Mouse (Mus musculus) cerebellum, adult 18-20 months (tissue): ENCODE results near the gene Gimap4.

Experiments used
- DNase-seq, 2 experiments: peaks; one replicate each; pipeline ENCODE4 v3.0.0; 2021

The Gimap4 gene

GRCm38 (mm10) chr6:48704146-48704545 lies 19.8 kb downstream of the Gimap4 start:
- no peak for DNase-seq

- DNase-seq, result no peak
Measured at GRCm38 (mm10) chr6:48706130-48706529, 21.8 kb downstream of the Gimap4 start.

DNA sequence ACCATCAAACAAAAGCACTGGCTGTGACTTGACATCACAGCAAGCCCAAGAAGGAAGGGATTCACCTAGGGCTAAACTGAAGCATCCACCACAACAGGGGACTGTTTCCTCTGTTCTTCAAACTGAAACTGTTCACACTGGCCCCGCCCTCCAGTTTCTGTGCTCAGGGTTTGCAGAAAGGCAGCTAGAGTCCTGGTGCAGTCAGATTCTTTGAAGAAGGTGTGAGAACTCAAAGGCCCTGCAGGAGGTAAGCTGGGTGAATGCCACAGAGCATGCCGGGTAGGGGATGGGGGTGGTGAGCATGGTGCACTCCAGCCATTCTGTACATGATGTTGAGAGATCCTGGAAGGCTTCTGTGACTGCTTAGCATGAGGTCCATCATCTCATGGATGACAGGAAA lies 34.1 kb downstream of the Gimap4 start, which contains the start of the genes Gm28053 and Gimap7:
Gene Gm28053 (plus strand): TSS at position 153 of the 400 bp plus-strand sequence.
Gene Gimap7 (plus strand): TSS at position 167 of the 400 bp plus-strand sequence.
- DNase-seq, result no peak

DNA sequence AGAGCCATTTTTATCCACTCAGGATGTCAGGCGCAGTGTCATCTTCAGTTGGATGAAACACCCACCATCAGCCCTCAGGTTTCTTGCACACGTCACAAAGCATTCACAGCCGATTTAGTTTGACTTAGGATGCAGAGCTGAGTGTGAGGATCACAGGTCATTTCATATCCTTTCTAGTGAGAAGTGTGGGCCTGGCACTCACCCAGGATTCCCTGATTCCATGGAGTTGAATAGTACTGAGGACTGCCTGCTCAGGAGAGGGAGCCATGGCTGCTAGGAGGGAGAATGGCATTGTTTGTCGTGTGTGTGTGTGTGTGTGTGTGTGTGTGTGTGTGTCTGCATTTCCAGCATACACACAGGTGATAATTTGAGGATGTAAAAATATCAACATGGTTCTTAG lies 36.0 kb downstream of the Gimap4 start:
- DNase-seq, result no peak

DNA sequence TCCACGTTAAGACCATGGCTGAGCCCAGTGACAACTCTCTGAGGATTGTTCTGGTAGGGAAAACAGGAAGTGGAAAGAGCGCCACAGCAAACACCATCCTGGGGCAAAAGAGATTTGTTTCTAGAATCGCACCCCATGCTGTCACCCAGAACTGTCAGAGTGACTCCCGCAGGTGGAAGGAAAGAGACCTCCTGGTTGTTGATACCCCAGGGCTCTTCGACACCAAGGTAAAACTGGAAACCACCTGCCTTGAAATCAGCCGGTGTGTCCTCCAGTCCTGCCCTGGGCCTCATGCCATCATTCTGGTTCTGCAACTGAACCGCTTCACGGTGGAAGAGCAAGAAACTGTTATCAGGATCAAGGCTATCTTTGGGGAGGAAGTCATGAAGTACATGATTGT lies 39.1 kb downstream of the Gimap4 start:
- DNase-seq, result no peak

- DNase-seq, result no peak
Measured at GRCm38 (mm10) chr6:48725476-48725875, 41.1 kb downstream of the Gimap4 start.

DNA sequence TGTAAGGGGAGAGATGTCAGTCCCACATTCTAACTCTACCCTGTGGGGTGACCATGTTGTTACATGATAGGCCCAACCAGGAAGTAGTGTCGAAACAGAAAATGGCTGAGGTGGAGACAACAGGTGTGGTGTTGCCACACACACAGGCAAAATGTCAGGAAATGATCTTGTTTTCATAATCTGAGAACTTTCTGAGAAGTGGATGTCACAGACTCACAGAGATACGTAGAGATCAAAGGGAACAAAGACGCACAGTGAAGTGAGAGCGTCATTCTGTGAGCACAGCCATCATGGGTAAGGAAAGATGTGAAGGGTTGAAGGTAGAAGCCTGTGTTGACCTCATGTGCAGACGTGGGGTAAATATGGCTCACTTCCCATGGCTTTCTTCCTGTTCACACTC lies 43.4 kb downstream of the Gimap4 start:
- DNase-seq, result no peak

GRCm38 (mm10) chr6:48732864-48733304 lies 48.5 kb downstream of the Gimap4 start:
- no peak for DNase-seq

- no peak for DNase-seq
Measured at GRCm38 (mm10) chr6:48733660-48734059, 49.3 kb downstream of the Gimap4 start.

GRCm38 (mm10) chr6:48737053-48737452 lies 52.7 kb downstream of the Gimap4 start:
- DNase-seq, result no peak

GRCm38 (mm10) chr6:48737688-48738087 lies 53.3 kb downstream of the Gimap4 start:
- no peak for DNase-seq

DNA sequence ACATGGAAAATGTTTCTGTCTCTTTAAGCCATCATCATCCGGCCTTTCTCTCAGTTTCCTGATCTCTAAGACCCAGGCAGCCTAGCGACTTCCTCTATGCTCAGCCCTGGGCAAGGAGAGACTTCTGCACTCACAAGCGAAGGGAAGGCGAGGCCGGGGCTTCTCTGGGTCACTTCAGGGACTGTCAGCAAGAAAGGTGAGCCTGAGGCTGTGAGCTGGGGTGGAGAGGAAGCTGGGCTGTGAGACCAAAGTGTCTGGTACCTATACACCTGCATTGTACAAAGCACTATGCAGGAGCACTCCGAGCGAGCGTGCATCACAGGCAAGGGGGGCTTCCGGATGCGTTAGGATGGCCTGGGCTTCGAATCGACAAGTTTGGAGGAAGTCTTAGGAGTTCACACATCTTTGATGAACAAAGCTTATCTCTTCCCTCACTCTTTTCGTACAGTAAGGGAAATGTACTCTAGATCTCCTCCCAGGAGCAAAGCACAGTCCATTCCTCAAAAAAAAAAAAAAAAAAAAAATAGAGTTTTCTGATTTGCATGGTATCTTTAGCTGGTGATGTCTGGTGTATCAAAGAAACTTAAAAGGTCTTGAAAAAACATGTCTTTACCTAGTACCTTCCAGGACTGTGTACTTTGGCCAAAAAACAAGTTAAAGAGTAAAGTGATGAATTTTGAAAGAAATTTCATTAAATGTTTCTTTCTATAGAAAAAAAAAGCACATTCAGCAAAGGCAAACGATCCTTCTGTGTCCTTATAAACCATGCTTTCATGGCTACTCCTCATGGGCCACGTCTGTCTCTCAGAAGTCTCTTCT lies 54.8 kb downstream of the Gimap4 start, which contains the start of gene Gimap1:
Gene Gimap1 (plus strand): TSS at position 94 of the 819 bp plus-strand sequence.
- DNase-seq, result no peak

DNA sequence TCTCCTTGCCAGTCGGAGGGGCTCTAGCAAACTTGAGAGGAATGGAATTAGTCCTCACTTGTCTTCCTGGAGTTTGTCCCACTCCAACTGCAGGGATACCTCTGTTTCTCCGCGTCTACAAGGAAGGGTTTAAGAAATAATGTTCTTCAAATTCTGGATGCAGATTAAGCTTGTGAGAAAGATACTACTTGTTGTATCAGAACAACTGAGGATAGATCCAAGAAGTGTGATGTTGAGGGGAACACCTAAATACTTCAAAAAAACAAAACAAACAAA lies 55.4 kb downstream of the Gimap4 start:
- DNase-seq, result no peak

DNA sequence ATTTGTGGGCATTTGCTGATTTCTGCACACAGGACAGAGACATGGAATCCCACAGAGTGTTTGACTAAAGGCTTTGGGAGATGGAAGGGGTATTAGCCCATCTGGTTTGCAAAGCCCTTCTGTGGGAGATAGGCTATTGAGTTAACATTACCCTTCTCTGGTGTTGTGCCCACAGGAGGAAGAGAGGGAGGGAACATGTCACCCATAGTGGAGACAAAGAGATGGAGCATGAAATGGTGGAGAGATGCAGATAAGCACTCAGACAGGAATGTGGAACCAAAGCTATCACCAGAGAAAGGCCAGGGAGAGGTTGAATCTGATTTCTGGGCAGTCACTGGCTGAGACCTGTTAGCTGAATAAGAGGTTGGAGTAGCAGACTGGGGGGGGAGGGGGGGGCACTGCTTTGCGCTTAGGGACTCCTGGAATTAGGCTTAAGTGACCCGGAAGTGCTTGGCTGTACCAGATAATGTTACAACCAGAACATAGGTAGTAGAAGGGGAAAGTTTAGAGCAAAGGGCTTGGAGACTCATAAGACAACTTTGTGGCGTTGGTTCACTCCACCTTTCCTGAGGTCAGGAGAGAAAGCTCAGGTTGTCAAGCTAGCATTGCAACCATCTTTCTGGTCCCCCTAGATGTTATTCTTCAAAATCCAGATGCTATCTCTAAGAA lies 56.3 kb downstream of the Gimap4 start:
- no peak for DNase-seq

- DNase-seq, result no peak
Measured at GRCm38 (mm10) chr6:48741273-48741672, 56.9 kb downstream of the Gimap4 start.
